Mouse (Mus musculus): ENCODE results near the gene Arfip2. TPM values are rescaled to one million over a fixed set of nuclear protein-coding genes. Genes with fewer than 3 reads are reported as not detected.

Arfip2 gene
- polyA plus RNA-seq, 1 experiment from 2014 or later = 53.0 TPM

- H3K27me3 ChIP-seq (ENCODE audit: control insufficient read depth, insufficient read depth, low read length) = no peaks in the 10 kb centered on the region
- WGBS = 40% methylated on average over 3 of the region's 3 CpGs
- H3K4me2 ChIP-seq (replicated peaks; ENCODE audit: low read depth) = no peak overlapping the region
- H3K4me1 ChIP-seq (replicated peaks; ENCODE audit: control insufficient read depth, insufficient read depth) = no peaks in the 10 kb centered on the region
- no peak for ATAC-seq (ENCODE audit: low FRiP score, low TSS enrichment)
- TF ChIP-seq EP300 (optimal IDR thresholded peaks at IDR 0.05) (no peak), CTCF (IDR thresholded peaks at IDR 0.05; ENCODE audit: low read depth) (no peak)
- H3K36me3 ChIP-seq (ENCODE audit: control insufficient read depth, insufficient read depth, low read length) = peaks cover 18% of the 10 kb centered on the region
- H3K9me3 ChIP-seq (ENCODE audit: control insufficient read depth, low read length) = no peaks in the 10 kb centered on the region
- DNase-seq (ENCODE audit: low spot score) = no peak
- H3K4me3 ChIP-seq (ENCODE audit: low read depth, low read length) = no peak overlapping the region
- H3K27ac ChIP-seq (replicated peaks) = no peak overlapping the region
- no peak overlapping the region for H3K9ac ChIP-seq (ENCODE audit: low read length)
Measured at GRCm38 (mm10) chr7:105619701-105620100, 20.5 kb downstream of the Arfip2 start.

- no peaks in the 10 kb centered on the region for H3K27me3 ChIP-seq (ENCODE audit: control insufficient read depth, insufficient read depth, low read length)
- H3K9ac ChIP-seq (ENCODE audit: low read length) = no peak overlapping the region
- TF ChIP-seq EP300 (optimal IDR thresholded peaks at IDR 0.05) (no peak), CTCF (IDR thresholded peaks at IDR 0.05; ENCODE audit: low read depth) (no peak)
- H3K36me3 ChIP-seq (ENCODE audit: control insufficient read depth, insufficient read depth, low read length) = peaks cover 25% of the 10 kb centered on the region
- H3K9me3 ChIP-seq (ENCODE audit: control insufficient read depth, low read length) = no peaks in the 10 kb centered on the region
- DNase-seq (ENCODE audit: low spot score) (no peak), ATAC-seq (ENCODE audit: low FRiP score, low TSS enrichment) (no peak)
- H3K27ac ChIP-seq (replicated peaks) = no peak overlapping the region
- H3K4me1 ChIP-seq (replicated peaks; ENCODE audit: control insufficient read depth, insufficient read depth) = no peaks in the 10 kb centered on the region
- no peak overlapping the region for H3K4me2 ChIP-seq (replicated peaks; ENCODE audit: low read depth)
- WGBS = 95% methylated on average over 22 of the region's 22 CpGs
- no peak overlapping the region for H3K4me3 ChIP-seq (ENCODE audit: low read depth, low read length)
Measured at GRCm38 (mm10) chr7:105617810-105618209, 22.4 kb downstream of the Arfip2 start.

- no peak overlapping the region for H3K4me2 ChIP-seq (replicated peaks; ENCODE audit: low read depth)
- H3K36me3 ChIP-seq (ENCODE audit: control insufficient read depth, insufficient read depth, low read length) = peaks cover 33% of the 10 kb centered on the region
- 69% methylated on average over 6 of the region's 6 CpGs for WGBS
- H3K4me1 ChIP-seq (replicated peaks; ENCODE audit: control insufficient read depth, insufficient read depth) = no peaks in the 10 kb centered on the region
- H3K4me3 ChIP-seq (ENCODE audit: low read depth, low read length) = no peak overlapping the region
- no peaks in the 10 kb centered on the region for H3K27me3 ChIP-seq (ENCODE audit: control insufficient read depth, insufficient read depth, low read length)
- no peak overlapping the region for H3K9ac ChIP-seq (ENCODE audit: low read length)
- DNase-seq (ENCODE audit: low spot score) (no peak), ATAC-seq (ENCODE audit: low FRiP score, low TSS enrichment) (no peak)
- H3K27ac ChIP-seq (replicated peaks) = no peak overlapping the region
- H3K9me3 ChIP-seq (ENCODE audit: control insufficient read depth, low read length) = no peaks in the 10 kb centered on the region
- TF ChIP-seq CTCF (IDR thresholded peaks at IDR 0.05; ENCODE audit: low read depth) = no peak
- no peak for TF ChIP-seq EP300 (optimal IDR thresholded peaks at IDR 0.05)
Measured at GRCm38 (mm10) chr7:105616561-105616960, 23.7 kb downstream of the Arfip2 start.

GRCm38 (mm10) chr7:105615720-105616119, 24.5 kb downstream of the Arfip2 start:
- Histone ChIP-seq H3K4me2 (replicated peaks; ENCODE audit: low read depth) (no peak overlapping the region), H3K9ac (ENCODE audit: low read length) (no peak overlapping the region), H3K4me3 (ENCODE audit: low read depth, low read length) (no peak overlapping the region), H3K27ac (replicated peaks) (no peak overlapping the region), H3K36me3 (ENCODE audit: control insufficient read depth, insufficient read depth, low read length) (peaks cover 40% of the 10 kb centered on the region), H3K27me3 (ENCODE audit: control insufficient read depth, insufficient read depth, low read length) (no peaks in the 10 kb centered on the region), H3K9me3 (ENCODE audit: control insufficient read depth, low read length) (no peaks in the 10 kb centered on the region), H3K4me1 (replicated peaks; ENCODE audit: control insufficient read depth, insufficient read depth) (no peaks in the 10 kb centered on the region)
- no peak for TF ChIP-seq EP300 (optimal IDR thresholded peaks at IDR 0.05)
- no peak for TF ChIP-seq CTCF (IDR thresholded peaks at IDR 0.05; ENCODE audit: low read depth)
- ATAC-seq (ENCODE audit: low FRiP score, low TSS enrichment) (no peak), DNase-seq (ENCODE audit: low spot score) (no peak)
- WGBS = 64% methylated on average over 1 of the region's 1 CpGs

- peaks cover 43% of the 10 kb centered on the region for H3K36me3 ChIP-seq (ENCODE audit: control insufficient read depth, insufficient read depth, low read length)
- no peak overlapping the region for H3K27ac ChIP-seq (replicated peaks)
- H3K27me3 ChIP-seq (ENCODE audit: control insufficient read depth, insufficient read depth, low read length) = no peaks in the 10 kb centered on the region
- no peaks in the 10 kb centered on the region for H3K4me1 ChIP-seq (replicated peaks; ENCODE audit: control insufficient read depth, insufficient read depth)
- TF ChIP-seq EP300 (optimal IDR thresholded peaks at IDR 0.05) (no peak), CTCF (IDR thresholded peaks at IDR 0.05; ENCODE audit: low read depth) (no peak)
- H3K4me2 ChIP-seq (replicated peaks; ENCODE audit: low read depth) = no peak overlapping the region
- ATAC-seq (ENCODE audit: low FRiP score, low TSS enrichment) = no peak
- H3K9ac ChIP-seq (ENCODE audit: low read length) = no peak overlapping the region
- DNase-seq (ENCODE audit: low spot score) = no peak
- 100% methylated on average over 1 of the region's 1 CpGs for WGBS
- H3K4me3 ChIP-seq (ENCODE audit: low read depth, low read length) = no peak overlapping the region
- H3K9me3 ChIP-seq (ENCODE audit: control insufficient read depth, low read length) = no peaks in the 10 kb centered on the region
Measured at GRCm38 (mm10) chr7:105614400-105614799, 25.8 kb downstream of the Arfip2 start.

- ATAC-seq (ENCODE audit: low FRiP score, low TSS enrichment) = no peak
- TF ChIP-seq CTCF (IDR thresholded peaks at IDR 0.05; ENCODE audit: low read depth) = no peak
- no peak for TF ChIP-seq EP300 (optimal IDR thresholded peaks at IDR 0.05)
Measured at GRCm38 (mm10) chr7:105611767-105612166, 28.4 kb downstream of the Arfip2 start.

More at GRCm38 (mm10) chr7:105611767-105612166, 28.4 kb downstream of the Arfip2 start:
- Histone ChIP-seq H3K36me3 (ENCODE audit: control insufficient read depth, insufficient read depth, low read length) (peaks cover 27% of the 10 kb centered on the region), H3K4me1 (replicated peaks; ENCODE audit: control insufficient read depth, insufficient read depth) (no peaks in the 10 kb centered on the region), H3K9ac (ENCODE audit: low read length) (no peak overlapping the region), H3K4me3 (ENCODE audit: low read depth, low read length) (no peak overlapping the region), H3K27me3 (ENCODE audit: control insufficient read depth, insufficient read depth, low read length) (no peaks in the 10 kb centered on the region), H3K4me2 (replicated peaks; ENCODE audit: low read depth) (no peak overlapping the region), H3K27ac (replicated peaks) (no peak overlapping the region), H3K9me3 (ENCODE audit: control insufficient read depth, low read length) (no peaks in the 10 kb centered on the region)
- 97% methylated on average over 1 of the region's 1 CpGs for WGBS
- no peak for DNase-seq (ENCODE audit: low spot score)
